Mouse (Mus musculus) right cerebral cortex, postnatal 14 days (tissue): ENCODE results near the gene Gm43552.
A peak's percentile ranks its signal among the peaks of the same experiment; 100 is the strongest.
"Not testable (repeated sequence)": the region's sequence is repeated elsewhere in the genome, so short reads cannot be mapped to it uniquely, and the experiment has no call there.

Source experiments
- DNase-seq: peaks from one replicate; pipeline ENCODE4 v3.0.0; 2022

Gene Gm43552

GRCm38 (mm10) chr5:65491767-65492715, 592 bp downstream of the Gm43552 start:
- DNase-seq = peak; percentile 69

DNA sequence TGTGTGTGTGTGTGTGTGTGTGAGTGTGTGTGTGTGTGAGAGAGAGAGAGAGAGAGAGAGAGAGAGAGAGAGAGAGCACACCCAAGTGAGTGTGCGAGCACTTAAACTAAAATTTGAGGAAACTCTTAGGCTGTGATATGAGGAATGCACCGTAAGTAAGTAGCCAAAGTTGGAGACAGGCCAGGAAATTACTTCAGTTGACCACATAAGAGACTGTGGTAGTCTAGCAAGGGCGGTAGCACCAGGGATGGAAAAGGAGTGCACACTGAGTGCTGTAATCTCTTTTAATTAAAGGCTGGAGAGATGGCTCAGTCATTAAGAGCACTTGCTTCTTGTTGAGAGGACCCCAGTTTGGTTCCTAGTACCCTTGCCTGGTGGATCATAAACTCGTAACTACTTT, 2.8 kb downstream of the Gm43552 start:
- no peak for DNase-seq

DNA sequence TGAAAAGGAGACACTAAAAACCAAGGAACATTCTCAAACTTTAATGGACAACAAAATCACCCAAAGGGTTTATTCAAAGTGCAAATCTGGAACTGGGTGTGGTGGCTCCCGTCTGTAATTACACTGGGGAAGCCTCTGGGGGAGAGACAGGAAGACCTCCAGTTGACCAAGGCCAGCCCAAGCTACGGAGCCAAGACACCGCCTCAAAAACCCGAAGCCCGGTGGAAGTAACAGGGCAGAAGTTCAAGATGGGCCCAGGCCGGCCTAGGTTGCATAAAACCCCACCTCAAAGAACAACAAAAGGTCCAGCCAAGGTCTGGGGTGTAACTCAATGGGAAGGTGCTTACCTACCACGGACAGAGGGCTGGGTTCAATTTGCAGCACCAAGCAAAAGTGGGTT, 3.9 kb downstream of the Gm43552 start:
- no peak for DNase-seq

- DNase-seq = no peak
Observed at GRCm38 (mm10) chr5:65487381-65487780, 5.3 kb downstream of the Gm43552 start.

DNA sequence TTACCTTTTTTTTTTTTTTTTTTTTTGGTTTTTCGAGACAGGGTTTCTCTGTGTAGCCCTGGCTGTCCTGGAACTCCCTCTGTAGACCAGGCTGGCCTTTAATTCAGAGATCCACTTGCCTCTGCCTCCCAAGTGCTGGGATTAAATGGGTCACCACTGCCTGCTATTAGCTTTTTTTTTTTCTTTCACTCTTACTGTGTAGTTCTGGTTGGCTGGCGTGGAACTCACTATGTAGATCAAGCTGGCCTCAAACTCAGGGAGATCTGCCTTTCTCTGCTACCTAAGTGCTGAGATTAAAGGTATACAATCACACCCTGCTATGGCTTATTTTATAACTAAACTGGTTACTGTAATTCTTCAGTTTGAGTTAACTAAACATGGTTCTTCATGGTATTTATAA, 6.1 kb downstream of the Gm43552 start:
- DNase-seq = no peak

GRCm38 (mm10) chr5:65482996-65483395, 9.6 kb downstream of the Gm43552 start:
- DNase-seq = no peak

DNA sequence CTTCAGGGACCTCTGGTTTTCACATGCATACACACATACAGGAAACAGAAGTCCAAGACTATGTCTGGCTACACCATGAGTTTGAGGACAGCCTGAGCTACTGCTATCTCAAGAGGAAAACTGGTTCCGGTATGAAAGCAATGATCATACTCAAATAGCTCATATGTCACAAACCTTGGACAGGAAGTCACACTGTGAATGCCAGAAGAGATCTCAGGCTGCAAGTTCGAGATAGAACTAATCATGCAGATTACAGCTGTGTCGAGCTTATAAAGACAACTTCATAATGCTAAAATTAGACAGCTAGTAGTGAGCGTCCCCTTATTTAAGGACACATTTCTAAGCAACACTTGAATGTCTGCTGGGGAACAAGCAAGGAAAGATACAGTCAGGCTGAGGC, 12.1 kb downstream of the Gm43552 start:
- DNase-seq = no peak

GRCm38 (mm10) chr5:65479681-65480445, 12.8 kb downstream of the Gm43552 start:
- no peak for DNase-seq

DNA sequence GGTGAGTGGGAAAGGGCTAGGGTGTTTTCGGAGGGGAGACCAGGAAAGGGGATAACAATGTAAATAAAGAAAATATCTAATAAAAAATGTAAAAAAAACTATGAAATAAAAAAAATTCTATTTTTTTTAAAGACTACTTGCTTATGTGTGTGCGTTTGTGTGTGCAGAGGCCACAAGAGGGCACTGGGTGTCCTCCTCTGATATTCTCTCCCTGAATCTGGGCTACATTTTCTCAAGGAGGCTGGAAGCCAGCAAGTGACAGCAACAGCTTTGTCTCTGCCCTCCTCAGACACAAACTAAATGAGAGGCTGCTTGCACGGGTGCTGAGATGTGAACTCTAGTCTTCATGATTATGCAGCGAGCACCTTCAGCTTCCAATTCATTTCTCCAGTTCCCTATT, 14.4 kb downstream of the Gm43552 start:
- no peak for DNase-seq

- not testable (repeated sequence) for DNase-seq
Observed at GRCm38 (mm10) chr5:65476739-65477138, 15.9 kb downstream of the Gm43552 start.

- no peak for DNase-seq
Observed at GRCm38 (mm10) chr5:65475806-65476205, 16.8 kb downstream of the Gm43552 start.

DNA sequence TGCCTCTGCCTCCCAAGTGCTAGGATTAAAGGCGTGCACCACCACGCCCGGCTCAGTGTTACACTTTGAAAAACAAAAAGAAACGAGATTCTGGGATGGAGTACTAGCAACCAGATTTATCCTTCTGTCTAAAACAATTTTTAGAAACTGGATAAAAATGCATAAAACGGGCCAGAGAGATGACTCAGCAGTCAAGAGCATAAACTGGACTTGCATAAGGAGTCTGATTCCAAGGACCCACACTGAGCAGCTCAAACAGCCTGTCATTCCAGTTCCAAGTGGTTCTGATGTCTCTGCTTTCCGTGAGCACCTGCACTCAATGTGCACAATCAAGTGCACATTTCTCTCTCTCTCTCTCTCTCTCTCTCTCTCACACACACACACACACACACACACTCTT, 22.9 kb downstream of the Gm43552 start:
- no peak for DNase-seq

DNA sequence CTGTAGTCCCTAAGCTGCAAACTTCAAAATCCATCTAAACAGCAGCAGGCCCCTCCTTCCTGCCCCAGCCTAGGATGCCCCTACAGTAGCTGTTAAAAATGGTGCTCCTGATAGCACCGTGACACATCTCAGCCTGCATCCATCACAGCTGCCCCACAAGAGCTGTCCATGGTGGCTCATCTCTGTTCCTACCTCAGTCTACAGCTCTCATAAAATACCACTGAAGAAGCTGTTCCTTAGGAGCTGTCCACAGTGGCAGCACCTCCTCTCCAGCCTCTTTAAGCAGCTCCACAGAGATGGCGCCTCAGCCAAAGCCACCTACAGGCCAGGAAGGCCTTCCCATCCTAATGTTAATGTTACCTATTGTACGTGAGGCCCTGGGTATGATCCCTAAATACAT, 25.7 kb downstream of the Gm43552 start:
- DNase-seq = no peak

- no peak for DNase-seq
Observed at GRCm38 (mm10) chr5:65460361-65460760, 32.3 kb downstream of the Gm43552 start.

DNA sequence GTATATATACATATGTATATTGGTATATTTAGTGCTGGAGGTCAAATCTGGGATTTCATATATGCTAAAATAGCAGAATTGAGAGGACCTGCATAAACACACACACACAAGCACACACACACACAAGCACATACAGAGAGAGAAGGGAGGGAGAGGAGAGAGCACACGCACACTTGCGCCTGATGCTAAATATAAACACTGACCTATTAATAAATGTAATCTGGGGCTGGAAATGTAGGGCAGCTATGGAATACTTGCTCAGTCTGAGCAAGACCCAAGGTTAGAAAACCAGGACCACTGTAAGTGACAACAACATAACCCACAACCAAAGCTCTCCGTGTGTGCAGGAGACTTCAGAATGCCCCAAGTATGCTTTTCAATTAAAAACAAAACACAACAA, 33.2 kb downstream of the Gm43552 start:
- DNase-seq = no peak

DNA sequence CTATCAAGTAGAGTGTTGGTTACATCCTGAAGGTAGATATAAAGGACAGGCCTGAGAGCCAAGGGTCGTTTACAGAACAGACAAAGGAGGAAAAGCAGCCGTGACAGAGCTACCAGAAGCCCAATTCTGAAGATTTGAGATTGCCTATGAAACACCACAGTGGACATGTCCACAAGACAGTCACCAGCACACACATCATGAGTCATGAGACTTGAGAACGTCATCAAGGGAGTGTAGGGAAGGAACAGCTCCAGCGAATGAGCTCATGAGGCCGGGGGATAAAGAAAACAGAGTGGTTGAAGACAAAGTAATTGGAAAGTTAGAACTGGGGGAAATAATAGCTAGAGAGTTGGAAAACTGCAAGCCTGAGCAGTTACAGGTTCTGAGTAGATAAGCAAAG, 34.8 kb downstream of the Gm43552 start:
- no peak for DNase-seq

- no peak for DNase-seq
Observed at GRCm38 (mm10) chr5:65457086-65457827, 35.4 kb downstream of the Gm43552 start.

- no peak for DNase-seq
Observed at GRCm38 (mm10) chr5:65454771-65455170, 37.9 kb downstream of the Gm43552 start.

GRCm38 (mm10) chr5:65448941-65449340, 43.7 kb downstream of the Gm43552 start:
- no peak for DNase-seq

DNA sequence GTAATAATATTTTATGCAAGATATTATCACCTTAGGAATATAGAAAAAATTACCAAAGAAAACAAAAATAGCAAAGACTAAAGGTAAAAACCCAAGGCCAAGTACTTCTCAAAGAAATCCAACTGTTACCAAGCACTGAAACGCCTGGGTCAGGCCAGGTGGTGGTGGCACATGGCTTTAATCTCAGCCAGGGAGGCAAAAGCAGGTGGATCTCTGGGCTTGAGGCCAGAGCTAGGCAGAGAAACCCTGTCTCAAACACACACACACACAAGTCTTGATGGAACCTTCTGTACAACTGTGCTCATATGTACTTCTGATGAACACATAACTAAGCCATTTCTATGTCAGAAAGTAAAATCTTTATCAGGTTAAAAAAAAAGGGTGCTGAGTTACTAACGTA, 44.8 kb downstream of the Gm43552 start:
- no peak for DNase-seq

DNA sequence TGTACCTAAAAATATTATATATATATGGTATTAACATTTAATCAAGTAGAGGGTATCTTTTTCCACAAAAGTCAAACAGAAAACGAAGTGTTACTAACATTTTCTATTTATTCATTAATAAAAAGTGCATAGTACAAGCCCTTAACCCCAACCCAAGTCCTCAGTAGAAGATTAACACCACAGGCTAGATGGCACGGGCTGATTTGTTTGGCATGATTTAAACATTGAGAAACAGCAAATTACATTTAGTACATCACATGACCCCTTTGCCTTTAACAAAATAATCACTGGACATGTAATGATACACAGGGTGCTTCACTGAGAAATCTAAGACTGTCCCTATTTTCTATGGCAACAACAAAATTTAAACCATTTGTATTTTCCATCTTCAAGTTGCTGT, 45.9 kb downstream of the Gm43552 start:
- DNase-seq = no peak

DNA sequence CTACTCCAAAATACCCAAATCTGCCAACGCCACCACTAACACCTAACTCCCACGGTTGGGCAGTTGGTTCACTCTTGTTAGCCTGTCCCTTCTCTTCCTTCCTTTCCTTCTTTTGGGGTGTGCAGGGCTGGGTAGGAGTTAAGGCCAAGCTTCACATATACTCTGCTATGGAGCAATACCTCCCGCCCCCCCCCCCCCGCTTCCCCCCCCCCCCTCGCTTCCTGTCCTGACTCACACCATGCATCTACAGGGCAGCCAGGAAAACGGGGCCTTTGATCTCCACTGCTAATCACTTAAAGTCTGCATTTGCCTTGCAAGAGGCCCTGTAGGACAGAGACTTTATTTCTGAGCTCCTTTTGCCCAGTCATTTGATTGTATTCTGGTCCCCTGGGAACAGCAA, 47.7 kb downstream of the Gm43552 start:
- no peak for DNase-seq

GRCm38 (mm10) chr5:65438041-65438440, 54.6 kb downstream of the Gm43552 start:
- DNase-seq = no peak
